Mouse (Mus musculus) spleen, adult 10 weeks (tissue): ENCODE measurements around the gene Pih1d1. TPM values are rescaled to one million over a fixed set of nuclear protein-coding genes. Genes with fewer than 3 reads are reported as not detected.

Source experiments
- polyA plus RNA-seq: library from polyadenylated mRNA; stranded (reverse); fragments of 350-450 nt; fragmentation: Illumina TruSeq; extraction: RNeasy Lipid Tissue Mini Kit (QIAGEN cat#74804); gene quantifications from one replicate; pipeline ENCODE4 v1.2.3, GENCODE M21; 2015; ENCODE audit warnings: low replicate concordance; ENCODE audit not compliant: insufficient read depth

The Pih1d1 gene
- polyA plus RNA-seq, result 19.7 TPM

DNA sequence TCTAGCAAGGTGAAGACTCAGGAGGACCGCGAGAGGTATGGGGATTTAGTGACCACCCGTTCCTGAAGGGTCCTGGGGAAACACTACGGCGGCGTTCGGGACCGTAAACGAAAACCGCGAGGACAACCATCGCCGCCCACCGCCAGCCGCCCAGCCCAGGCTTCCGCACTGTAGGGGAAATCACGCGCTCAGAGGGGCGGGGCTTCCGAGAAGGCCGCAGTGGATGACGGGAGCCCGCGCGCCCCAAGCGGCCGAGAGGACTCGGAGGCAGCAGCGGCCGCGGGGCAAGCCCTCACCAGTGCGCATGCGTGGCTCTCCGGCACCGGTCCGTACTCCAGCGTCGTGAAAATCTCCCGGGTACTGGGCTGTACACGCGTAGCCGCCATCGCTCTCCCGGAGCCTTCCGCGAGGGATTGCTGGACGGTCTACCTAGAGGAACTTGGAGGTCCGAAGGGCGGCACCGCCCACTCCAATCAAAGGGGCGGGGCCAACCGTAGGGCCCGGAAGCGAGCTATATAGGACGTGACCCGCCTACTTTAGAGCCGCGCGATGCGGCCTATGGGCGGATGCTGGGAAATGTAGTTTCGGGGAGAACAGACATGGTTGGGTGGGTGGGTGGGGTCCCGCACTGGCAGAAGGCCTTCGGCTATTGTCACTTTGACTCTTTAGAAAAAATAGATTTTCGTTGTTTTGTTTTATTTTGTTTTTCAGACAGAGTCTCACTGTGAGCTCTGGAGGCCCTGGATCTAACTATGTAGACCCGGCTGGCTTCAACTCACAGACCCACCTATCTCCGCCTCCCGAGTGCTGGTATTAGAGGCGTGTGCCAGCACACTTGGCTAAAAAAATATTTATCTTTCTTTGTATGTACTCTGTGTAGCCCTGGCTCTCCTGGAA, at the start of gene Pih1d1, which contains the start of gene Aldh16a1:
Gene Pih1d1, plus strand, starts transcription at position 208 of the 897 bp plus-strand sequence.
Gene Aldh16a1, minus strand, starts transcription at position 489 of the 897 bp plus-strand sequence.

DNA sequence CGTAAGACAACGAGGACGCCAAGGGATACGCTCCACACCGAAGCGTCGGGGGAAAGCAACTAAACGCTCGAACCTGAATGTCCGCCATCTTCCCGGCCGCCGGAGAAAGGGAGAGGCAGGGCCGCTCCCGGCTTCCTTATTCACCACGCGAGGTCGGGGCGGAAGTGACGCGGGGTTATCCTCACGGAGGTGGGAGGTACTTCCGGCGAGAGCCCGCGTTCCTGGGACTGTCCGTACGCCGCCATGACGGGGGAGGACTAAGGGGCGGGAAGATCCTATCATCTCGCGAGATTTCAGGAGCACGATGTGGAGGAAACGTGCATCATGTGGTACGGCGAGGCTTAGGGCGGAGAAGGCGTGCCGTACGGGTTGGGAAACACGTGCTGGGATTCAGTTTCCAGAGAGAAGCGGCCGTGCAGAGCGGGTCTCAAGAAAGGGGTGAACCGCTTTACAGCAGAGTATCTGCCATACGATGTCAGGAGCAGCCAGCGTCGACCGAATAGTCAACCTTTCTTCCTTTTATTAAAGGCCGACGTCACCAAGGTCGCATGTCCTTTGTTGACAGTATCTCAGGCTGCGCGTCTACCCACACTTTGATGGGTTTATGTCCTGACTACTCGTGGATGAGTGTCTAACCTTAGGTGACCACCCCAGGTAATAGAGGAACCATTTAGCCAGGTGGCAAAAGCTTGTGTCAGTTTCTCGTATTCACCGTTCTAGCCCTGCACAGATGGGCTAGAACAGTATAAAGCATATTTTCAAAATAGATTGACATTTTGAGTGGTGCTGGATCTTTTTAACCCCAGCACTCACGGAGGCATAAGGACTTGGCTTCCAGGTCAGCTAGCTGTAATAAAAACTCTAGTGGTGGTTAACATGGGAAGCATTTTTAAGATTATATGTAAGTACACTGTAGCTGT, 29.6 kb upstream of the Pih1d1 start, which contains the start of gene Rps11:
Gene Rps11, minus strand, starts transcription at position 216 of the 920 bp plus-strand sequence.

DNA sequence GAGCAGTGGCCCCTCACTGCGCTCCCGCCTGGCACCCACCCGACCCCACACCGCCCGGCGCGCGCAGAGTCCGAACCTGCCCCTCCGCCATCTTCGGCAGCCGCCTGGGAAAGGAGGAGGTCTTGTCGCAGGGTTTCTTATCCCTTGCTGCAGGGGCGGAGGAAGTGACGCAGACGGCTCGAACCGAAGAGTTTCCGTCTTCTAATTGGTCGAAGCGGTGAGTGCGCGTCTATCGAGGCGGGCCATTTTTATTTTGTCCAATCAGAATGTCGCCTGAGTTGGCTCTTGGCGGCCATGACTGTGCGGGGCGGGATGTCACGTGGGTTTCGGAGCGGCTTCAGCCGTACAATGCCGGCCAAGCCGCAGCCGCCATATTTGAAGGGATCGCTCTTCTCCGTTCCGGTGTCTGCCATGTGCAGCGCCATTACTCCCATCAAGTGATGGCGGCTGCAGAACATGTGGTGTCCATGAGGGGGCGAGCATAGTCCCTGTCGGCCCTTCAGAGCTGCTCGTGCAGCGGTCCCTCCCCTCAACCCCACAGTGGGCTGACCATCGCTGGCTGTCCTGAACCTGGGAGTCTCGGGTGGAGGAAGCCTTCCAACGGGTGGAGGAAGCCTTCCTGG, 25.4 kb upstream of the Pih1d1 start, which contains the start of gene Rpl13a:
Gene Rpl13a, minus strand, starts transcription at position 138 of the 623 bp plus-strand sequence.

DNA sequence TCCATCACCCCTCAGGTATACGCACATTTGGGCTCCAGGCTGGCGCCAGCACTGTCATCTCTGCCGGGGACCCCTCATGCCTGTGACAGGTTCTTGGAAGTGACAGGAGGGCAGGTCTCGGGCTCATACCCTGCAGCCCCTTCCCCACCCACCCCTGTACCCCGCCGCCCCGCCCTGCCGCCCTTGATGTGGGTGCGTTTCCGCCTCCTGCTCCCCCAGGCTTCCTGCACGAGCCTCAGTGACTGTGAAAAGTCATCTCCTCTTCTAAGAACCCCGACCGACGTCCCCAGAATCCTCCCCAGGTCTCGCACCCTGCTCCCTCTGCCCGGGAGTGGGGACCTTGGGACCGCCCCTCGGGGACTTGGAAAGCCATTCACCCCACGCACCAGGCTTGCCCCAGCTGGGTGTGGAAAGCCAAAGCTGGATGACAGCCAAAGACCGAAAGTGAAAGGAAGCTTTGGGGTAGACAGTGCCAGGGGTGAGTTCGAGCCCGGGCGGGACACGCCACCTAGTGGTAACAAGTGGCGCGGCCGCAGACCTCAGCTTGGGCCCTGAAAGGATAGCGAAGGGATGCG, 18.0 kb upstream of the Pih1d1 start, which contains the start of the genes Gm45713 and Flt3l:
Gene Gm45713, minus strand, starts transcription at position 239 of the 575 bp plus-strand sequence.
Gene Flt3l, minus strand, starts transcription at position 440 of the 575 bp plus-strand sequence.

DNA sequence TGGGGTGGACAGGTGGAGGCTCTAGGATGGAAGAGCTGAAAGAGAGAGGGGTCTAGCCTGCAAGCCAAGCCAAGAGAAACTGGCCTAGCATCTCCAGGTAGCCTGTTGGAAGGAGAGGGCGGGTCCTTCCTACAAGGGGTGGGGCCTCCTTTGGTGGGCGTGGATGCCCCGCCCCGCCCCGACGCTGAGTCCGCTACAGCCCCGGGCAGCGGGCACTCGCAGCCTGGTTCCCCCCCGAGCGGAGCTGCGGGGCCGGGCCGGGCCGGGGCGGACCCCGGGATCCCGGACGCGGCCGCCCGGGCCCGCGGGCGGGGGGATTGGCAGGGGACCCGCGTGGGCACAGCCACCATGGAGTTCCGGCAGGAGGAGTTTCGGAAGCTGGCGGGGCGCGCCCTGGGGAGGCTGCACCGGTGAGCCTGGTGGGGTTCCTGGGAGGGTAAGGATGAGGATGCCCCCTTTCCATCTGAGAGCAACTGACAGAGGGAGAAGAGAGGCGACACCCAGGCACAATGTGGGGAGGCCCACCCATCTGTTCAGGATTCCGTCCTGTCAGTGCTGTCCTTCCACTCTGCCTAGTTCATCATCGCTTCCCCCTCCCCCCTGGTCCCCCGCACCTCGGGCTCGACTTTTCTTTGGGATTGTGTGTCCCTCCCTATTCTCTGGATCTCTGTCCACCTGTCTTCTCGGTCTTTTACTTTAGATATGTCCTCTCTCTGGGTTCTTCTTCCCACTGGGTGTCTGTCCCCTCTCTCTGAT, 9.8 kb downstream of the Pih1d1 start, which contains the start of gene Slc17a7:
Gene Slc17a7, plus strand, starts transcription at position 215 of the 756 bp plus-strand sequence.

DNA sequence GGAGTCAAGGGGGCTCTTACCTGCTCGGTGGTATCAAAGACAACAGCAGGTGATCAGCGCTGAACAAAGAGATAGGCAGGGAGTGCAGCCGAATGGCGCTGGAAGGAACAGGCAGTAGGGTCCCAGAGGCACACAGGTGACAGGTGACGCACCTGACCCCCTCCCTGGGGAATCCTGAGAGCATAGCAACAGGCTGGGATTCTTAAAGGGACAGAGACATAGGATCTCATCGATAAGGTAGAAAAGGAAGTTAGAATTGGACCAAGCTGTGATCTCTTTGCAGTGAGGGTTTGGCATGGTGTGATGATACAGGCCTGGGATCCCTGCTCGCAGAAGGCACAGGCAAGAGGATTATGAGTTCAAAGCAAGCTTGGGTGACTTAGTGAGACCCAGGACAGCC, 25.4 kb downstream of the Pih1d1 start, which contains the start of gene Gfy:
Gene Gfy, minus strand, starts transcription at position 101 of the 400 bp plus-strand sequence.

DNA sequence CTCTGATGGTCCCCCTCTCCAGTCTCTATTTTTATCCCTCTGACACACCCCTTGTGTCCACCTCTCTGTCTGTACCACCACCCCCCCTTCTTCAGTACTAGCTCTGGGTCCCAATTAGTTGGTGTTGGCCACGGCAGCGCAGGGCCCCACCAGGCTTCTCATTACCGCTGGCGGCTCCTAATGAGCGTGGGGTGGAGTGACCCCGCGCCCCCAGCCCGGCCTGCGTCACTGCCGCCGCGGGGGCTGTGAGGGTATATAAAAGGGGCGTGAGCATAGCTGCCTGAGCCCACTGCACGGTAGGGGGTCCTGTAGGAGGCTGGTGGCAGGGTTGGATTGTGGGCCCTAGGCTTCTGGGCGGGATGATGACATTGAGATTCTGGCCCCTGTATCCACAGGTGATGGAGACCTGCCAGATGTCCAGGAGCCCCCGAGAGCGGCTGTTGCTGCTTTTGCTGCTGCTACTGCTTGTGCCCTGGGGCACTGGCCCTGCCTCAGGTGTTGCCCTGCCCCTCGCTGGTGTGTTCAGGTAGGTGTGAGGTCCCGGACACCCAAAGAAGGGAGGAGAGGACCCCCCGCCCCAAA, 26.9 kb downstream of the Pih1d1 start, which contains the start of gene Pth2:
Gene Pth2, plus strand, starts transcription at position 100 of the 582 bp plus-strand sequence.

DNA sequence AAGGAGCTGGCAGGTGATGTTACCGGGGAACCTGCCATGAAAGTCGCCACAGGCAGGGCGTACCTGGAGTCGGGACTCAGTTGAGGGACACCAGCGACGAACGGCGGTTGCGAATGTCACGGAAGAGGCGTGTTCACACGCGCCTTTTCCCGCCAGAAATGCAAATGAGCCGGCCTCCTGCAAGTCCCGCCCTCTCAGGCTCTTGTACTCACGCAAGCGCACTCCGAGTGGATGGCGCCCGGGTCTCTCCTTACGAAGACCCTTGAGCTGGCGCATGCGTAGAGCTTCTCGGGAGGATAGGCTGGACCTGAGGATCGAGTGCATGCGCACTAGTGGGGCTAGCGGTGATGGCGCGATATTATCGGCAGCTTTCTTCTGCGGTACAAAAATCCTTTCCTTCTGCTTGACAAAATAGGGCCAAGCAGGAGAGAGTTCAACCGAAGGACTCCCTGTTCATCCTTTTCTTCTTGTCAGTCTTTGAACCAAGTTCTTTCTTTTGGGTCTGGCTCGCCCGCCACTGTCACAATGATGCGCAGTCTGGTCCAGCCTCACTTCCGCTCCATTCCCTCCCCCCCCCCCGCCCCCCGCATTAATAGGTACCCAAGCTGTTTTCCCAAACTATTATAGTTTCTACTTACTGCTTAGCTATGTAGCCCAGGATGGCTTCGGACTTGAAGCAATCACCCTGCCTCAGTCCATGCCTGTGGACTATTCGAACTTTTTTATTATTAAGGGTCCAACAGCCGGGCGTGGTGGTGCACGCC, 50.5 kb downstream of the Pih1d1 start, which contains the start of gene Ccdc155:
Gene Ccdc155, minus strand, starts transcription at position 513 of the 764 bp plus-strand sequence.

Other genes starting within 250 kb of the Pih1d1 start
- gene Ap2a1, start 224.8 kb upstream of the Pih1d1 start, polyA plus RNA-seq, result 41.2 TPM
- gene Tsks, start 211.1 kb upstream of the Pih1d1 start, polyA plus RNA-seq, result not detected
- gene Cpt1c, start 179.5 kb upstream of the Pih1d1 start, polyA plus RNA-seq, result 1.5 TPM
- gene Prmt1, start 167.7 kb upstream of the Pih1d1 start, polyA plus RNA-seq, result 116 TPM
- 140 TPM for gene Irf3, start 156.7 kb upstream of the Pih1d1 start, polyA plus RNA-seq
- gene Bcl2l12, start 155.6 kb upstream of the Pih1d1 start, polyA plus RNA-seq, result 6.8 TPM
- 22.6 TPM for gene Scaf1, start 137.9 kb upstream of the Pih1d1 start, polyA plus RNA-seq
- gene Rras, start 136.3 kb upstream of the Pih1d1 start, polyA plus RNA-seq, result 30.0 TPM
- 4.3 TPM for gene Prr12, start 101.4 kb upstream of the Pih1d1 start, polyA plus RNA-seq
- gene Nosip, start 91.9 kb upstream of the Pih1d1 start, polyA plus RNA-seq, result 21.1 TPM
- 3.5 TPM for gene Prrg2, start 91.6 kb upstream of the Pih1d1 start, polyA plus RNA-seq
- gene Rcn3, start 62.1 kb upstream of the Pih1d1 start, polyA plus RNA-seq, result 9.4 TPM
- 45.8 TPM for gene Fcgrt, start 50.5 kb upstream of the Pih1d1 start, polyA plus RNA-seq
- gene Rps11, start 29.9 kb upstream of the Pih1d1 start, polyA plus RNA-seq, result 3,350 TPM
- 4,521 TPM for gene Rpl13a, start 25.5 kb upstream of the Pih1d1 start, polyA plus RNA-seq
- gene Gm45713, start 18.1 kb upstream of the Pih1d1 start, polyA plus RNA-seq, result not detected
- gene Flt3l, start 17.9 kb upstream of the Pih1d1 start, polyA plus RNA-seq, result 119 TPM
- gene Aldh16a1, start 281 bp downstream of the Pih1d1 start, polyA plus RNA-seq, result 25.4 TPM
- not detected for gene Slc17a7, start 9.6 kb downstream of the Pih1d1 start, polyA plus RNA-seq
- gene Gfy, start 25.3 kb downstream of the Pih1d1 start, polyA plus RNA-seq, result not detected
- gene Pth2, start 26.7 kb downstream of the Pih1d1 start, polyA plus RNA-seq, result not detected
- gene Ccdc155, start 50.6 kb downstream of the Pih1d1 start, polyA plus RNA-seq, result 0.10 TPM
- gene Dkkl1, start 57.8 kb downstream of the Pih1d1 start, polyA plus RNA-seq, result 0.99 TPM
- 2.5 TPM for gene Tead2, start 61.5 kb downstream of the Pih1d1 start, polyA plus RNA-seq
- gene Cd37, start 84.8 kb downstream of the Pih1d1 start, polyA plus RNA-seq, result 398 TPM
- gene Slc6a16, start 86.8 kb downstream of the Pih1d1 start, polyA plus RNA-seq, result not detected
- 0.97 TPM for gene Slc6a21, start 123.2 kb downstream of the Pih1d1 start, polyA plus RNA-seq
- gene Trpm4, start 179.5 kb downstream of the Pih1d1 start, polyA plus RNA-seq, result 3.5 TPM
- 0.15 TPM for gene Hrc, start 181.0 kb downstream of the Pih1d1 start, polyA plus RNA-seq
- gene Ppfia3, start 212.7 kb downstream of the Pih1d1 start, polyA plus RNA-seq, result 0.10 TPM
- not detected for gene Lin7b, start 216.3 kb downstream of the Pih1d1 start, polyA plus RNA-seq
- 639 TPM for gene Snrnp70, start 241.4 kb downstream of the Pih1d1 start, polyA plus RNA-seq